Mouse (Mus musculus): ENCODE data around the gene Serpinb6b. TPM values are rescaled to one million over a fixed set of nuclear protein-coding genes. Genes with fewer than 3 reads are reported as not detected.

The Serpinb6b gene
- polyA plus RNA-seq, 1 experiment = 0.85 TPM

DNA sequence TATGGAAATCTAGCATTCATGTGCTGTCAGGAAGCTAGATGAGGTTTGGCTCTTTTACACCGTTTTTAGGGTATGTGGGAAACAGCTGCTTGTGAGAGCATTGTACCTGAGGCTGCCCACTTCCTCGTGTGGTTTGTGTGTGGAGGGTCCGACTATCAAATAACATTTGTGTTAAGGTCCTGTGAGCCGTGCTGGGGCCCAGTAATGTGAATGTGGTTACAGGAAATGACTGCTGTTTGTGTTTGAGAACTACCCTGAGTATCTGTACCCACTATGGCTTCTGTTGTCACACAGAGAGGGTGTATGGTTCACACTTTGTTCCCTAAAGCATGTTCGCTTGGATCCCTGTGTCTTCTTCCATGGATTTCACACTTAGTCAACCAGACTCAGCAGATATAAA lies 1.1 kb downstream of the Serpinb6b start:
- Histone ChIP-seq H3K4me1 (ENCODE audit: control insufficient read depth, insufficient read depth, insufficient read length, low read length) (no peaks in the 10 kb centered on the region), H3K36me3 (ENCODE audit: control insufficient read depth, insufficient read depth, low read length) (no peaks in the 10 kb centered on the region), H3K27me3 (ENCODE audit: control insufficient read depth, insufficient read depth, low read length) (no peaks in the 10 kb centered on the region), H3K27ac (ENCODE audit: insufficient read depth, low read depth, low read length) (0 out of 2 replicates have a peak overlapping the region, but pooled peaks have one; percentile 35), H3K4me3 (ENCODE audit: low read depth, low read length) (peak overlapping the region; percentile 12; the same call in 1 of the 2 replicates)
- WGBS = 54% methylated on average over 5 of the region's 5 CpGs
- no peak for TF ChIP-seq POLR2A (IDR thresholded peaks at IDR 0.05; ENCODE audit: low read depth, low read length)
- no peak for TF ChIP-seq CTCF (IDR thresholded peaks at IDR 0.05; ENCODE audit: extremely low read depth, insufficient read length, insufficient replicate concordance, low read depth, low read length)

DNA sequence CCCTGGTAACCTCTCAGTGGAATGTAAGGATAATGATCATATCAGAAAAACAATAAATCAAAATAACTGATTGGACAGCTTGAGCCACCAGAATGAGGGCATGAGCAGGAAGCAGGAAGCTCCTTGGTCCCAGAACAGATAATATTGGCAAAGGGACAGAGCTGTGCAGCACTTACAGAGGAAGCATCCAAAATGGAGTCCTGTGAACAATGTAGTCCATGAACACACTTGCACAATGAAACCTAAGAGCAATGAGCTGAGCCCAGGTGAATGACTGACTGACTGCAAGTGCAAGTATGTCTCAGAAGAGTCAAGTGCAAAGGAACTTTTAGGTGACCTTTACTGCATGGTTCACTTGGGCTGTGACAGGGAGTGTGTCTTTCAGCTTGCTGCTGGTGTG lies 2.2 kb downstream of the Serpinb6b start:
- Histone ChIP-seq H3K4me1 (ENCODE audit: control insufficient read depth, insufficient read depth, insufficient read length, low read length) (no peaks in the 10 kb centered on the region), H3K4me3 (ENCODE audit: low read depth, low read length) (no peak overlapping the region), H3K36me3 (ENCODE audit: control insufficient read depth, insufficient read depth, low read length) (no peaks in the 10 kb centered on the region), H3K27ac (ENCODE audit: insufficient read depth, low read depth, low read length) (no peak overlapping the region), H3K27me3 (ENCODE audit: control insufficient read depth, insufficient read depth, low read length) (no peaks in the 10 kb centered on the region)
- TF ChIP-seq CTCF (IDR thresholded peaks at IDR 0.05; ENCODE audit: extremely low read depth, insufficient read length, insufficient replicate concordance, low read depth, low read length) = no peak
- TF ChIP-seq POLR2A (IDR thresholded peaks at IDR 0.05; ENCODE audit: low read depth, low read length) = no peak

DNA sequence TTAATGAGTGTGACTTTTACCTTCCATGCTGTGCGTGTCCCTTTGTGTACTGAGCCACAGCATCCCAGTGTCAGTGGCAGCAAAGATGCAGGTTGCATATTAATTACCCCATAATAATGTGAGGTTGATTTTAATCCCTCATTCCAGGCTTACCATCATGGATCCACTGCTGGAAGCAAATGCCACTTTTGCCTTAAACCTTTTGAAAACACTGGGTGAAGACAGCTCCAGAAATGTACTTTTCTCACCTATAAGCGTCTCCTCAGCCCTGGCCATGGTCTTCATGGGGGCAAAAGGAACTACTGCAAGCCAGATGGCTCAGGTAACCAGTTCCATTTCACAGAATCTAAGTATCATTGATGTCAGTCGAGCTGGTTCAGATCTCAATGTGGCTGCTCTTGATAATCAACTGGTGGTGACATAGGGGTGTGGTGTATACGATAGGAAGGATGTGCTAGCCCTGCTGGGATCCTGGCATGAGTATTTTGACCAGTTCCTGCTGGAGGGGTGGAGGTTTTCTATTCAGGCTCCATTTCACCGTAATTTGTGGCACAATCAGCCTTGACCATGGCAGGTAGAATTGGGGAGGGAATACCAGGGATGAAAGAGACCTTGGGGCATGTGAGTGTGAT lies 3.5 kb downstream of the Serpinb6b start:
- H3K4me1 ChIP-seq (ENCODE audit: control insufficient read depth, insufficient read depth, insufficient read length, low read length) = no peaks in the 10 kb centered on the region
- TF ChIP-seq CTCF (IDR thresholded peaks at IDR 0.05; ENCODE audit: extremely low read depth, insufficient read length, insufficient replicate concordance, low read depth, low read length) = no peak
- TF ChIP-seq POLR2A (IDR thresholded peaks at IDR 0.05; ENCODE audit: low read depth, low read length) = no peak
- WGBS = 79% methylated on average over 5 of the region's 5 CpGs

DNA sequence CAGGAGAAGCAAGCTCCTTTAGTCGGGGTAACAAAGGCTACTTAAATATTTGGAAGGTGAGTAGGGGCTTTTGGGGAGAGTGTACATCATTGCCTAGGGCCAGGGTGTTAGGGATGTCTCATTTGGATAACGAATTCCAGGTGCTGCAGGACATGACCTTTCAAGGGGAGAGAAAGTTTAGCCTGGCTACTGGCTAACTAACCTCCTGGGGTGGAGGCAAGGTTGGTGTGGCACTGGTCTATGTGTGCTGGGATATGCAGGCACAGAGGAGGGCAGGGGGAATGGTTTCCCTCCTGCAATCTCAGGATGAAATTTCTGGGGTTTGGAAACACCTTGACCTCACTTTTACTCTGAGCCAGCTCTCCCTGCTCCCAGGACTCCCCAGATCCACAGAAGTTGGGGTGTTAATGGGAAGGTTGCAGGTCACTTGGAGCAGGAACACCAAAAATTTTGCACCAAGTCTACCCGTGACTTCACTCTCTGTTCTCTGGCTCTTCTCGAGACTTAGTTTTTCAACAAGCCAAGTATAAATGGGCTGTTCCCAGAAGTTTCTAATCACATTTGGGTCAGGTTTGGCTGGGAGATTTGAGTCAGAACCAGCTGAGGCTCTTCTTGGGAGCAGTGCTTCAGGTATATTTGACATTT lies 4.1 kb downstream of the Serpinb6b start:
- TF ChIP-seq POLR2A (IDR thresholded peaks at IDR 0.05; ENCODE audit: low read depth, low read length) (no peak), CTCF (IDR thresholded peaks at IDR 0.05; ENCODE audit: extremely low read depth, insufficient read length, insufficient replicate concordance, low read depth, low read length) (no peak)
- H3K36me3 ChIP-seq (ENCODE audit: control insufficient read depth, insufficient read depth, low read length) = no peaks in the 10 kb centered on the region
- H3K4me1 ChIP-seq (ENCODE audit: control insufficient read depth, insufficient read depth, insufficient read length, low read length) = no peaks in the 10 kb centered on the region
- H3K27me3 ChIP-seq (ENCODE audit: control insufficient read depth, insufficient read depth, low read length) = peaks cover under 1% of the 10 kb centered on the region; the same call in 1 of the 2 replicates
- no peak overlapping the region for H3K4me3 ChIP-seq (ENCODE audit: low read depth, low read length)
- no peak overlapping the region for H3K27ac ChIP-seq (ENCODE audit: insufficient read depth, low read depth, low read length)
- 79% methylated on average over 4 of the region's 4 CpGs for WGBS

More for the DNA sequence above, 3.5 kb downstream of the Serpinb6b start:
- H3K4me3 ChIP-seq (ENCODE audit: low read depth, low read length) = no peak overlapping the region
- H3K27me3 ChIP-seq (ENCODE audit: control insufficient read depth, insufficient read depth, low read length) = no peaks in the 10 kb centered on the region
- H3K27ac ChIP-seq (ENCODE audit: insufficient read depth, low read depth, low read length) = no peak overlapping the region
- H3K36me3 ChIP-seq (ENCODE audit: control insufficient read depth, insufficient read depth, low read length) = no peaks in the 10 kb centered on the region

DNA sequence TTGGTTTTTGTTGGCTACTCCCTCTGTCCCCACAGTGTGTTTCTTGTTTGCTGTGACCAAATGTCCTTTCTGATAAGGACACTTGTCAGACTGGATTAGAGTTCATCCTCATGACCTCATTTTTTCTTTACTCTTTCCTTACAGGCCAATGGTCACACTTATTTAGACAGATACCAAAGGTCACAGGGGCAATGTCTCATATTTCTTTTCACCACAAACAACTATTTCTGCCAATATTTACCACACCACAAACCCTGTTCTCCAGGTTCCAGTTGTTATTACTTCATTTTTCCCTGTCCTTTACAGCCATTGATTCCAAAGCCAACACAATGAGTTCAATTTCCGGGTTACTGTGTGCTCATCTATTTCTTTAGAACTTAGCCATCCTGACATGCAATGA lies 4.6 kb downstream of the Serpinb6b start:
- Histone ChIP-seq H3K27ac (ENCODE audit: insufficient read depth, low read depth, low read length) (no peak overlapping the region), H3K4me3 (ENCODE audit: low read depth, low read length) (no peak overlapping the region), H3K27me3 (ENCODE audit: control insufficient read depth, insufficient read depth, low read length) (peaks cover 2% of the 10 kb centered on the region; the same call in 1 of the 2 replicates), H3K36me3 (ENCODE audit: control insufficient read depth, insufficient read depth, low read length) (no peaks in the 10 kb centered on the region), H3K4me1 (ENCODE audit: control insufficient read depth, insufficient read depth, insufficient read length, low read length) (no peaks in the 10 kb centered on the region)
- TF ChIP-seq POLR2A (IDR thresholded peaks at IDR 0.05; ENCODE audit: low read depth, low read length) (no peak), CTCF (IDR thresholded peaks at IDR 0.05; ENCODE audit: extremely low read depth, insufficient read length, insufficient replicate concordance, low read depth, low read length) (no peak)
- WGBS = 65% methylated on average over 1 of the region's 1 CpGs

DNA sequence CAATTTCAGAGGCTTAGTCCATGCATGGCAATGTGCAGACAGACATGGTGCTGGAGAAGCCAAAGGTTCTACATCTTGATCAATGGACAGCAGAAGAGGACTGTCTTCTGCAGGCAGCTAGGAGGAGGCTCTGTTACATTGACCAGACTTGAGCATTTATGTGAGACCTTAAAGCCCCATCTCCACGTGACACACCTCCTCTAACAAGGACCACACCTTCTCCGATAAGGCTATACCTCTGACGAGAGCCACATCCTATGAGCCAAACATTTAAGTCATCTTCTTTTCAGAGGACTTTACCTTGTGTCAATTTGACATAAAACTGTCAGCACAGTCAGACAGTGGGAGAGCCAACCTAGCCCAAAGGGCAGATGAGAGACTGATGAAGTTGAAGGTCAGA lies 5.8 kb downstream of the Serpinb6b start:
- no peaks in the 10 kb centered on the region for H3K4me1 ChIP-seq (ENCODE audit: control insufficient read depth, insufficient read depth, insufficient read length, low read length)
- TF ChIP-seq POLR2A (IDR thresholded peaks at IDR 0.05; ENCODE audit: low read depth, low read length) = no peak
- TF ChIP-seq CTCF (IDR thresholded peaks at IDR 0.05; ENCODE audit: extremely low read depth, insufficient read length, insufficient replicate concordance, low read depth, low read length) = no peak
- 82% methylated on average over 3 of the region's 3 CpGs for WGBS
- H3K27ac ChIP-seq (ENCODE audit: insufficient read depth, low read depth, low read length) = no peak overlapping the region
- peaks cover 2% of the 10 kb centered on the region; the same call in 1 of the 2 replicates for H3K27me3 ChIP-seq (ENCODE audit: control insufficient read depth, insufficient read depth, low read length)
- H3K36me3 ChIP-seq (ENCODE audit: control insufficient read depth, insufficient read depth, low read length) = peaks cover 1% of the 10 kb centered on the region; the same call in 1 of the 2 replicates
- no peak overlapping the region for H3K4me3 ChIP-seq (ENCODE audit: low read depth, low read length)

DNA sequence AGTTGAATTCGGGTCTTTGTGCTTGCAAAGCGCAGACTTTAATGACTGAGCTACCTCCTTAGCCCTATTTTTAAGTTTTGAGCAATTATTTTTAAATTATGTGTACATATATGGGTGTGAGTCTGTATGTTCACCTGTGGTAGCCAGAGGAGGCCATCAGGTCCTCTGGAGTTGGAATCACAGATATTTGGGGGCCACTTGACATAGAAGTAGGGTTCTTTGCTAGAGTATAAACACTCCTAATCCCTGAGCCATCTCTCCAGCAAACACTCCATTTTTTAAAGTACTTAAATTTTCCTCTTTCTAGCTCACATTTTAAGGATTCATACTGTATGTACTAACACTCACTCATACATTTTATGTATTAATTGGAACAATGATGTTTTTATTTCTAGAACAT lies 9.3 kb downstream of the Serpinb6b start:
- H3K36me3 ChIP-seq (ENCODE audit: control insufficient read depth, insufficient read depth, low read length) = peaks cover 1% of the 10 kb centered on the region
- no peaks in the 10 kb centered on the region for H3K4me1 ChIP-seq (ENCODE audit: control insufficient read depth, insufficient read depth, insufficient read length, low read length)
- H3K27me3 ChIP-seq (ENCODE audit: control insufficient read depth, insufficient read depth, low read length) = peaks cover 2% of the 10 kb centered on the region; the same call in 1 of the 2 replicates
- H3K4me3 ChIP-seq (ENCODE audit: low read depth, low read length) = no peak overlapping the region
- no peak overlapping the region for H3K27ac ChIP-seq (ENCODE audit: insufficient read depth, low read depth, low read length)
- 81% methylated on average over 2 of the region's 2 CpGs for WGBS
- no peak for TF ChIP-seq CTCF (IDR thresholded peaks at IDR 0.05; ENCODE audit: extremely low read depth, insufficient read length, insufficient replicate concordance, low read depth, low read length)
- TF ChIP-seq POLR2A (IDR thresholded peaks at IDR 0.05; ENCODE audit: low read depth, low read length) = no peak
